Mouse (Mus musculus) midbrain, embryonic 10.5 days (tissue): ENCODE measurements around the gene Ppt2. TPM values are rescaled to one million over a fixed set of nuclear protein-coding genes. Genes with fewer than 3 reads are reported as not detected.
A peak's percentile ranks its signal among the peaks of the same experiment; 100 is the strongest.

Experiments
- DNase-seq: peaks from one replicate; pipeline ENCODE4 v3.0.0-alpha.2; 2017; ENCODE audit warnings: low spot score
- H3K27ac ChIP-seq: fragments of 300-500 bp; sonication (generic); replicated peaks from 2 replicates; pipeline ENCODE4 v1.5.1; 2016; ENCODE audit warnings: mild to moderate bottlenecking
- H3K27me3 ChIP-seq: fragments of 300-500 bp; sonication (generic); 2 replicates; pipeline ENCODE4 v1.6.1; 2016; ENCODE audit warnings: low read depth, mild to moderate bottlenecking; ENCODE audit not compliant: poor library complexity, severe bottlenecking
- H3K36me3 ChIP-seq: fragments of 300-500 bp; sonication (generic); 2 replicates; pipeline ENCODE4 v1.6.1; 2016; ENCODE audit warnings: mild to moderate bottlenecking, moderate library complexity
- H3K4me1 ChIP-seq: fragments of 300-500 bp; sonication (generic); 2 replicates; pipeline ENCODE4 v1.6.1; 2016
- H3K4me3 ChIP-seq: fragments of 300-500 bp; sonication (generic); 2 replicates; pipeline ENCODE4 v1.5.1; 2016; ENCODE audit warnings: mild to moderate bottlenecking, moderate library complexity
- H3K9me3 ChIP-seq: fragments of 300-500 bp; sonication (generic); replicated peaks from 2 replicates; pipeline ENCODE4 v1.6.1; 2016; ENCODE audit warnings: mild to moderate bottlenecking
- WGBS: fragments of 180-500 bp; shearing (Covaris S2); methylation state at CpG from one replicate; pipeline ENCODE4 v1.1.7; 2016; 5-methylcytosine and 5-hydroxymethylcytosine counted together
- polyA plus RNA-seq: library from polyadenylated mRNA; unstranded; fragments of >200 nt; fragmentation: Nextera tagmentation; extraction: Ambion mirVana; gene quantifications from 2 replicates; pipeline ENCODE4 v1.2.1, GENCODE M21; 2016

The Ppt2 gene
- polyA plus RNA-seq, 1 experiment from 2014 or later, result 22.5 TPM

GRCm38 (mm10) chr17:34662978-34663377 is 34.7 kb upstream of the Ppt2 start:
- Histone ChIP-seq H3K27ac (no peak overlapping the region), H3K27me3 (peaks cover 36% of the 10 kb centered on the region), H3K36me3 (no peaks in the 10 kb centered on the region), H3K4me3 (no peak overlapping the region), H3K4me1 (peaks cover 15% of the 10 kb centered on the region), H3K9me3 (no peaks in the 10 kb centered on the region)
- 84% methylated on average over 8 of the region's 8 CpGs for WGBS
- no peak for DNase-seq

DNA sequence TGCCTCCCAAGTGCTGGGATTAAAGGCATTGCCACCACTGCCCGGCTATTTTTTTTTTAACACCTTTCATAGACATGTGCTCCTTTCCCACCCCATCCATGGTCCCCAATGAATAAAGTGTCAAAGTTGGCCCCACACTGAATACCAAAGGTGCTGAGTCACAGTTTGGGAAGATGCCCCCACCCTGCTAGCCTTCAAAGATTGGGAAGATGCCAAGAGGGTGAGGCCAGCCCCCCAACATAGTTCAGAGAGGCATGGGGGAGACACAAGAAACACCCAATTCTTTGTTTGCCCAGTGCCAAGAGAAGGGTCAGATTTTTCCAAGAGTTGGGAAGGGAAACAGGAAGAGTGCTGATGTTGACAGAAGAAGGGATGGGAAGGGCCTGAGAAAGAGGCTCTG is 34.2 kb upstream of the Ppt2 start:
- 93% methylated on average over 1 of the region's 1 CpGs for WGBS
- H3K27me3 ChIP-seq, result peaks cover 36% of the 10 kb centered on the region
- no peak for DNase-seq
- H3K36me3 ChIP-seq, result no peaks in the 10 kb centered on the region
- peaks cover 17% of the 10 kb centered on the region for H3K4me1 ChIP-seq
- H3K9me3 ChIP-seq, result no peaks in the 10 kb centered on the region
- H3K4me3 ChIP-seq, result no peak overlapping the region
- H3K27ac ChIP-seq, result no peak overlapping the region

GRCm38 (mm10) chr17:34661121-34661591 is 32.8 kb upstream of the Ppt2 start:
- no peaks in the 10 kb centered on the region for H3K36me3 ChIP-seq
- H3K4me1 ChIP-seq, result peaks cover 30% of the 10 kb centered on the region
- WGBS, result 9% methylated on average over 19 of the region's 19 CpGs
- no peaks in the 10 kb centered on the region for H3K9me3 ChIP-seq
- H3K27me3 ChIP-seq, result peaks cover 36% of the 10 kb centered on the region
- DNase-seq, result no peak
- peak overlapping the region; percentile 29 for H3K4me3 ChIP-seq
- H3K27ac ChIP-seq, result no peak overlapping the region

DNA sequence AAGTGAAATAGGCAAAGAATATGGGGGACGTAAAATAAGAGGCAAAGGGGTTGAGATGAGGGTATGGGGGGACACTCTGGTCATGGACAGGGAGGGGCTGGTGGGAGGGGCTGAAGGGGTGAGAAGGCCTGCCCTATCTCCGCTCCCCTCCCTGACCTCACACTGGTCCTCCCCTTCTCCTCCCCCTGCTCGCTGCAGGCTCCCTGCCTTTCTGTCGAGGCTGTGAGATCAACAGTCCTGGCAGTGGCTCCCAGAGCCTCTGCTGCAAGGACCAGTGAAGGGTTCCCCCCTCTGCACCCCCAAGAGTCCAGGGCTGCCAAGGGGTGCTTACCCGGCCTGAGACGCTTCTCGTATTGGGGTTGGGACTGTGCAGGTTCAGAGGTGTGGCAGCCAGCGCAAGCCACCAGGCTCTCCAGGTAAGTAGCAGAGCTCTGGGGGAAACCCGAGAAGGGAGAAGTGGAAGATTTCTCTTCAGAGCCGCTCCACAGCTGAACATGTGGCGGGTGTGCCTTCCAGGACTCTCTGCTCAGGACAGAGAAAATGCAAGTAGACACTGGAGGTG is 32.0 kb upstream of the Ppt2 start:
- H3K9me3 ChIP-seq, result no peaks in the 10 kb centered on the region
- H3K4me3 ChIP-seq, result no peak overlapping the region
- 44% methylated on average over 11 of the region's 11 CpGs for WGBS
- no peak for DNase-seq
- peaks cover 4% of the 10 kb centered on the region for H3K36me3 ChIP-seq
- H3K4me1 ChIP-seq, result peaks cover 38% of the 10 kb centered on the region
- H3K27ac ChIP-seq, result no peak overlapping the region
- H3K27me3 ChIP-seq, result peaks cover 36% of the 10 kb centered on the region

GRCm38 (mm10) chr17:34659897-34660214 is 31.5 kb upstream of the Ppt2 start:
- peaks cover 41% of the 10 kb centered on the region for H3K4me1 ChIP-seq

GRCm38 (mm10) chr17:34659181-34659896 is 31.0 kb upstream of the Ppt2 start:
- H3K4me1 ChIP-seq, result peaks cover 41% of the 10 kb centered on the region
- H3K27me3 ChIP-seq, result peaks cover 36% of the 10 kb centered on the region
- no peaks in the 10 kb centered on the region for H3K9me3 ChIP-seq
- no peak overlapping the region for H3K4me3 ChIP-seq
- 73% methylated on average over 12 of the region's 12 CpGs for WGBS
- peaks cover 14% of the 10 kb centered on the region for H3K36me3 ChIP-seq
- H3K27ac ChIP-seq, result no peak overlapping the region
- DNase-seq, result no peak

More at GRCm38 (mm10) chr17:34659897-34660214, 31.5 kb upstream of the Ppt2 start:
- peaks cover 9% of the 10 kb centered on the region for H3K36me3 ChIP-seq
- WGBS, result 72% methylated on average over 3 of the region's 3 CpGs
- H3K27me3 ChIP-seq, result peaks cover 36% of the 10 kb centered on the region
- no peak overlapping the region for H3K27ac ChIP-seq
- H3K9me3 ChIP-seq, result no peaks in the 10 kb centered on the region
- no peak overlapping the region for H3K4me3 ChIP-seq
- no peak for DNase-seq

GRCm38 (mm10) chr17:34658591-34658990 is 30.3 kb upstream of the Ppt2 start:
- H3K27me3 ChIP-seq, result peaks cover 36% of the 10 kb centered on the region
- H3K36me3 ChIP-seq, result peaks cover 21% of the 10 kb centered on the region
- WGBS, result 89% methylated on average over 3 of the region's 3 CpGs
- H3K4me3 ChIP-seq, result no peak overlapping the region
- no peaks in the 10 kb centered on the region for H3K9me3 ChIP-seq
- DNase-seq, result no peak
- no peak overlapping the region for H3K27ac ChIP-seq
- peaks cover 41% of the 10 kb centered on the region for H3K4me1 ChIP-seq

- Histone ChIP-seq H3K27me3 (peaks cover 36% of the 10 kb centered on the region), H3K9me3 (no peaks in the 10 kb centered on the region)
- 90% methylated on average over 2 of the region's 2 CpGs for WGBS
Observed at GRCm38 (mm10) chr17:34658145-34658544, 29.8 kb upstream of the Ppt2 start.

GRCm38 (mm10) chr17:34657271-34657670 is 29.0 kb upstream of the Ppt2 start:
- H3K36me3 ChIP-seq, result peaks cover 35% of the 10 kb centered on the region
- H3K27me3 ChIP-seq, result peaks cover 33% of the 10 kb centered on the region
- DNase-seq, result no peak
- peaks cover 41% of the 10 kb centered on the region for H3K4me1 ChIP-seq
- H3K9me3 ChIP-seq, result no peaks in the 10 kb centered on the region
- 41% methylated on average over 2 of the region's 2 CpGs for WGBS
- H3K4me3 ChIP-seq, result 0 out of 2 replicates have a peak overlapping the region, but pooled peaks have one; percentile 0
- no peak overlapping the region for H3K27ac ChIP-seq

More at GRCm38 (mm10) chr17:34658145-34658544, 29.8 kb upstream of the Ppt2 start:
- peaks cover 26% of the 10 kb centered on the region for H3K36me3 ChIP-seq
- no peak for DNase-seq
- no peak overlapping the region for H3K27ac ChIP-seq
- peaks cover 41% of the 10 kb centered on the region for H3K4me1 ChIP-seq
- no peak overlapping the region for H3K4me3 ChIP-seq

DNA sequence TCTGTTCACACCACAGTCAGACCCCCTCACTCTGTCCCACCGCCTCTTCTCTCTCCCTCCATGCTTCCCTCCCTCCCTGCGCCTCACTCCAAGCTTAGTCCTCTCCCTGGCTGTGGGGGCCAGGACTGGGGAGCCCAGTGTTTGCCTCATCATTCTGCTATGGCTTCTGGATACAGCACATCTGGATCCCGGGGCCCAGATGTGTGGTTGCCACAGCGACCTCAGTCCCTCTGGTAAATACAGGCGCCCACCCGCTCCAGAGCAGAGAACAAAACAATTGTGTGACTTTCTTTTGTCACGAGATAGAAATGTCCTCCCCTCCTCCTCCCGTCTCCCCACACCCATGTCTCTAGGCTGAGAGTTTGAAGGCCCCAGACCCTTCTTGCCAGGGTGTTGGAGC is 28.4 kb upstream of the Ppt2 start:
- Histone ChIP-seq H3K36me3 (peaks cover 41% of the 10 kb centered on the region), H3K27ac (peak overlapping the region; percentile 57), H3K4me3 (no peak overlapping the region), H3K9me3 (no peaks in the 10 kb centered on the region), H3K4me1 (peaks cover 41% of the 10 kb centered on the region), H3K27me3 (peaks cover 32% of the 10 kb centered on the region)
- no peak for DNase-seq
- 39% methylated on average over 8 of the region's 8 CpGs for WGBS

DNA sequence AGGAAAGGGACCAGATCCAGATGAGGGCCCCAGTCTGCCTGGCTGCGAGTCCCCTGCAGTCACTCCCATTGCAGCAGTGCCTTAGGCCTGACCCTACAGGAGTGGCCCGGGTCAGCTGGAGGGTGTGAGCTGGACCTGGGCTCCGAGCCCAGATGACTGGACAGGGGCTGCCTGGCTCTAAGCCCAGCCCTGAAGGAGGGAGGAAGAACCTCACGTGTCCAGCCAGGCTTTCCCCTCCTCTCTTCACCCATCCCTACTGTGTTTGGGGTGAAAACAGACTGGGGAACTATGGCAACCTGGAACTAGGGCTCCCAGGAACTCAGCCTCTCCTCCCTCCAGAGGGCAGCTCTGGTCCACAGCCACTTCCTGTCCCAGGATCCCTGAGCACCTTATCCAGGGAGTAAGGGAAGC is 27.3 kb upstream of the Ppt2 start:
- H3K4me1 ChIP-seq, result peaks cover 37% of the 10 kb centered on the region
- H3K36me3 ChIP-seq, result peaks cover 52% of the 10 kb centered on the region
- H3K27me3 ChIP-seq, result peaks cover 21% of the 10 kb centered on the region
- H3K4me3 ChIP-seq, result no peak overlapping the region
- 73% methylated on average over 4 of the region's 4 CpGs for WGBS
- H3K9me3 ChIP-seq, result no peaks in the 10 kb centered on the region
- DNase-seq, result no peak
- H3K27ac ChIP-seq, result peak overlapping the region; percentile 3; the same call in 1 of the 2 replicates

GRCm38 (mm10) chr17:34655160-34655559 is 26.9 kb upstream of the Ppt2 start:
- peak overlapping the region; percentile 3; the same call in 1 of the 2 replicates for H3K27ac ChIP-seq
- peaks cover 56% of the 10 kb centered on the region for H3K36me3 ChIP-seq
- H3K27me3 ChIP-seq, result peaks cover 17% of the 10 kb centered on the region
- H3K4me1 ChIP-seq, result peaks cover 32% of the 10 kb centered on the region
- no peak for DNase-seq
- H3K4me3 ChIP-seq, result no peak overlapping the region
- H3K9me3 ChIP-seq, result no peaks in the 10 kb centered on the region
- WGBS, result 91% methylated on average over 7 of the region's 7 CpGs

DNA sequence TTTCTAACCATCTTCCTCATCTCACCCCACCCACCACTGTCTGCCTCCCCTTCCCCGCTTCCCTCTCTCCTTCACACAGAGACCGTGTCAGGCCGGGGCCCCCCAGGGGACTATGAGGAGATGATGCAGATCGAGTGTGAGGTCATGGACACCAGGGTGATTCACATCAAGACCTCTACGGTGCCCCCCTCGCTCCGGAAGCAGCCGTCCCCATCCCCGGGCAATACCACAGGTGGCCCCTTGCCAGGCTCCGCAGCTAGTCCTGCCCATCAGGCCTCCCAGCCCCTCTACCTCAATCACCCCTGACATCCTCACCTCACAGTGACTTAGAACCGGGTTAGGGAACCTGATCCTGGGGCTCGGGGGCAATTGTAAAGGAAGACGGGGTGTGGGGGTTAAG is 26.1 kb upstream of the Ppt2 start:
- peaks cover 9% of the 10 kb centered on the region for H3K27me3 ChIP-seq
- H3K4me1 ChIP-seq, result peaks cover 32% of the 10 kb centered on the region
- H3K27ac ChIP-seq, result no peak overlapping the region
- peaks cover 63% of the 10 kb centered on the region for H3K36me3 ChIP-seq
- H3K4me3 ChIP-seq, result no peak overlapping the region
- no peaks in the 10 kb centered on the region for H3K9me3 ChIP-seq
- 94% methylated on average over 13 of the region's 13 CpGs for WGBS
- no peak for DNase-seq
